17 mouse cellular contexts compared by ENCODE assay signal in genomic region chr9:22216705-22217104, GRCm38 (mm10). TPM values are rescaled to one million over a fixed set of nuclear protein-coding genes. Genes with fewer than 3 reads are reported as not detected.
"Had no signal": no experiment of that assay in that cellular context is flagged by ENCODE, and none has a peak within 500 bp of the region (broad histone marks: within the 10 kb centered on the region; RNA-seq: fewer than 3 reads in every experiment).

No protein-coding gene starts in this region.

- DNase-seq: lung, adult 18-20 months; lung, embryonic 14.5 days; lung, postnatal 10 days; lung, postnatal 4 days; right cerebral cortex, postnatal 14 days; thymus, adult 18-20 months; thymus, postnatal 14 days; thymus, postnatal 36 days had no signal

- H3K9me3 ChIP-seq: megakaryocyte, embryonic 14.5 days; midbrain, embryonic 13.5 days; midbrain, embryonic 15.5 days; neural tube, embryonic 12.5 days; stomach, embryonic 15.5 days had no signal

- H3K4me1 ChIP-seq: midbrain, embryonic 13.5 days; midbrain, embryonic 15.5 days; neural tube, embryonic 12.5 days; stomach, embryonic 15.5 days had no signal

- ATAC-seq: midbrain, embryonic 13.5 days; midbrain, embryonic 15.5 days had no signal

- H3K36me3 ChIP-seq: midbrain, embryonic 13.5 days; midbrain, embryonic 15.5 days; neural tube, embryonic 12.5 days; stomach, embryonic 15.5 days had no signal

- H3K4me2 ChIP-seq: lung, embryonic 14.5 days; midbrain, embryonic 11.5 days; midbrain, embryonic 13.5 days; midbrain, embryonic 15.5 days; neural tube, embryonic 12.5 days; stomach, embryonic 15.5 days had no signal

- H3K27me3 ChIP-seq: midbrain, embryonic 13.5 days; midbrain, embryonic 15.5 days; neural tube, embryonic 12.5 days; stomach, embryonic 15.5 days had no signal

- H3K4me3 ChIP-seq: megakaryocyte, embryonic 14.5 days; midbrain, embryonic 13.5 days; midbrain, embryonic 15.5 days; neural tube, embryonic 12.5 days; stomach, embryonic 15.5 days had no signal

- H3K27ac ChIP-seq: midbrain, embryonic 13.5 days; midbrain, embryonic 15.5 days; neural tube, embryonic 12.5 days; stomach, embryonic 15.5 days had no signal

- H3K9ac ChIP-seq: lung, embryonic 14.5 days; midbrain, embryonic 13.5 days; midbrain, embryonic 15.5 days; neural tube, embryonic 12.5 days; stomach, embryonic 15.5 days had no signal

RNA-seq across cellular contexts. Expression of gene Zfp872, which starts 28.8 kb away (rescaled TPM):
- total RNA-seq: monocyte, adult 5-6 weeks; neutrophil, adult 5-6 weeks had no signal
- polyA plus RNA-seq: spleen, adult 2 months had no signal
